Mouse (Mus musculus) liver, embryonic 14.5 days (tissue): ENCODE data around the gene Cxcr5. TPM values are rescaled to one million over a fixed set of nuclear protein-coding genes. Genes with fewer than 3 reads are reported as not detected.

Experiments used
- ATAC-seq: fragments of 200-750 bp; cut with Nextera tagmentation; 2 replicates; pipeline ENCODE4 v1.8.0; 2017; ENCODE audit warnings: moderate number of reproducible peaks, mild to moderate bottlenecking, moderate library complexity; ENCODE audit not compliant: insufficient read depth
- DNase-seq, 3 experiments: peaks; one replicate each; pipeline ENCODE4 v3.0.0-alpha.2; 2012 to 2013; ENCODE audit warnings: low read depth in 3 of 3, low spot score in 3 of 3
- H3K27ac ChIP-seq: fragments of 300-500 bp; sonication (generic); 2 replicates; pipeline ENCODE4 v1.5.1; 2014; ENCODE audit warnings: moderate library complexity, mild to moderate bottlenecking, control low read depth, inconsistent platforms
- H3K27me3 ChIP-seq: fragments of 300-500 bp; sonication (generic); 2 replicates; pipeline ENCODE4 v1.6.1; 2014; ENCODE audit warnings: mild to moderate bottlenecking, low read length, moderate library complexity; ENCODE audit not compliant: control insufficient read depth, insufficient read depth
- H3K36me3 ChIP-seq: fragments of 300-500 bp; sonication (generic); replicated peaks from 2 replicates; pipeline ENCODE4 v1.6.1; 2014; ENCODE audit warnings: low read depth; ENCODE audit not compliant: control insufficient read depth, insufficient read depth
- H3K4me1 ChIP-seq, 2 experiments: fragments of 200-500 bp in 1 of 2; fragments of 300-500 bp in 1 of 2; sonication (generic) in 1 of 2; replicated peaks; 2 replicates each; pipeline ENCODE4 v1.6.1; 2012 to 2014; ENCODE audit warnings: antibody characterized with exemption in 1 of 2, inconsistent platforms in 1 of 2, low read length in 1 of 2; ENCODE audit not compliant: control insufficient read depth in 2 of 2, insufficient read depth in 2 of 2
- H3K4me2 ChIP-seq: fragments of 300-500 bp; sonication (generic); 2 replicates; pipeline ENCODE4 v1.6.1; 2014; ENCODE audit warnings: low read depth, mild to moderate bottlenecking, control low read depth, moderate library complexity
- H3K4me3 ChIP-seq, 2 experiments: fragments of 200-500 bp in 1 of 2; fragments of 300-500 bp in 1 of 2; sonication (generic) in 1 of 2; 2 replicates each; pipeline ENCODE4 v1.5.1; 2012 to 2014; ENCODE audit warnings: low read depth in 2 of 2, low read length in 2 of 2, mild to moderate bottlenecking in 2 of 2, control low read depth in 1 of 2, inconsistent platforms in 1 of 2, moderate library complexity in 1 of 2; ENCODE audit not compliant: insufficient read depth in 1 of 2
- H3K9ac ChIP-seq: fragments of 300-500 bp; sonication (generic); replicated peaks from 2 replicates; pipeline ENCODE4 v1.6.1; 2014; ENCODE audit warnings: mild to moderate bottlenecking, control low read depth, moderate library complexity
- H3K9me3 ChIP-seq: fragments of 300-500 bp; sonication (generic); 2 replicates; pipeline ENCODE4 v1.6.1; 2016; ENCODE audit warnings: low read length, mixed read lengths; ENCODE audit not compliant: control insufficient read depth
- CTCF ChIP-seq: IDR thresholded peaks from 2 replicates; pipeline ENCODE4 v1.5.1; 2016; ENCODE audit warnings: antibody characterized with exemption, low read depth, control low read depth
- EP300 ChIP-seq: IDR thresholded peaks from 2 replicates; pipeline ENCODE4 v1.6.1; 2016; ENCODE audit warnings: antibody characterized with exemption, low read depth
- WGBS: fragments of 180-500 bp; shearing (Covaris S2); extraction: QIAGEN DNeasy Blood & Tissue Kit; methylation state at CpG from one replicate; pipeline ENCODE4 v1.1.7; 2014; ENCODE audit not compliant: insufficient replicate concordance; 5-methylcytosine and 5-hydroxymethylcytosine counted together
- polyA plus RNA-seq, 2 experiments: library from polyadenylated mRNA; depleted of rRNA in 1 of 2; stranded (reverse) in 1 of 2; unstranded in 1 of 2; fragments of >200 nt; fragmentation: Nextera tagmentation in 1 of 2; extraction: Ambion mirVana in 1 of 2; gene quantifications; 2 replicates each; pipeline versions ENCODE4 v1.2.1 to v1.2.3; 2012 to 2014

Cxcr5 gene
- polyA plus RNA-seq, 2 experiments: 0.03 TPM; not detected in 1

- Histone ChIP-seq H3K36me3 (no peaks in the 10 kb centered on the region), H3K9ac (no peak overlapping the region), H3K27me3 (no peaks in the 10 kb centered on the region), H3K9me3 (no peaks in the 10 kb centered on the region; the same call in 1 of the 2 replicates), H3K4me2 (no peak overlapping the region), H3K27ac (no peak overlapping the region), H3K4me1 (peaks cover 22% of the 10 kb centered on the region in 2 experiments), H3K4me3 (no peak overlapping the region)
- no peak for TF ChIP-seq EP300
- no peak for TF ChIP-seq CTCF
- DNase-seq (no peak), ATAC-seq (no peak)
Observed at GRCm38 (mm10) chr9:44589095-44589494, 27.4 kb upstream of the Cxcr5 start.

- no peak for DNase-seq
- Histone ChIP-seq H3K27ac (no peak overlapping the region), H3K4me2 (no peak overlapping the region; the same call in 1 of the 2 replicates), H3K9me3 (no peaks in the 10 kb centered on the region; the same call in 1 of the 2 replicates), H3K27me3 (no peaks in the 10 kb centered on the region), H3K36me3 (no peaks in the 10 kb centered on the region), H3K9ac (no peak overlapping the region), H3K4me3 (no peak overlapping the region), H3K4me1 (peaks cover 22% of the 10 kb centered on the region in 2 experiments)
- TF ChIP-seq EP300 (no peak), CTCF (no peak)
- WGBS: 50% methylated on average over 9 of the region's 9 CpGs
- ATAC-seq: no peak
Observed at GRCm38 (mm10) chr9:44588605-44589004, 26.9 kb upstream of the Cxcr5 start.

GRCm38 (mm10) chr9:44587262-44588160, 25.8 kb upstream of the Cxcr5 start:
- H3K4me2 ChIP-seq: peak overlapping the region; percentile 16; the same call in 1 of the 2 replicates
- no peak overlapping the region for H3K27ac ChIP-seq
- TF ChIP-seq CTCF: no peak
- peak; percentile 49 for TF ChIP-seq EP300
- 30% methylated on average over 9 of the region's 9 CpGs for WGBS
- DNase-seq (peak in 2 of 3 experiments; percentile 17 to 44), ATAC-seq (peak; percentile 77; the same call in 1 of the 2 replicates)
- H3K27me3 ChIP-seq: no peaks in the 10 kb centered on the region
- H3K9ac ChIP-seq: no peak overlapping the region
- H3K4me1 ChIP-seq: peaks cover 22 to 23% of the 10 kb centered on the region in 2 experiments
- H3K9me3 ChIP-seq: no peaks in the 10 kb centered on the region; the same call in 1 of the 2 replicates
- H3K36me3 ChIP-seq: no peaks in the 10 kb centered on the region
- no peak overlapping the region for H3K4me3 ChIP-seq

GRCm38 (mm10) chr9:44586640-44587261, 25.1 kb upstream of the Cxcr5 start:
- Histone ChIP-seq H3K4me1 (peaks cover 22 to 26% of the 10 kb centered on the region in 2 experiments), H3K4me2 (no peak overlapping the region), H3K27ac (no peak overlapping the region), H3K4me3 (no peak overlapping the region), H3K9me3 (no peaks in the 10 kb centered on the region; the same call in 1 of the 2 replicates), H3K36me3 (no peaks in the 10 kb centered on the region), H3K27me3 (no peaks in the 10 kb centered on the region), H3K9ac (no peak overlapping the region)
- ATAC-seq (0 out of 2 replicates have a peak, but pooled peaks have one; percentile 23), DNase-seq (no peak)
- TF ChIP-seq EP300: no peak
- no peak for TF ChIP-seq CTCF
- WGBS: 73% methylated on average over 8 of the region's 8 CpGs

- WGBS: 33% methylated on average over 16 of the region's 16 CpGs
- TF ChIP-seq EP300: no peak
- no peak for TF ChIP-seq CTCF
- ATAC-seq (no peak), DNase-seq (no peak)
- H3K27me3 ChIP-seq: no peaks in the 10 kb centered on the region
- H3K4me1 ChIP-seq: peaks cover 26 to 28% of the 10 kb centered on the region in 2 experiments
- H3K36me3 ChIP-seq: no peaks in the 10 kb centered on the region
- H3K27ac ChIP-seq: no peak overlapping the region
- H3K9ac ChIP-seq: no peak overlapping the region
- peak overlapping the region; percentile 31; the same call in 1 of the 2 replicates for H3K4me2 ChIP-seq
- no peak overlapping the region for H3K4me3 ChIP-seq
- H3K9me3 ChIP-seq: no peaks in the 10 kb centered on the region; the same call in 1 of the 2 replicates
Observed at GRCm38 (mm10) chr9:44582390-44582789, 20.7 kb upstream of the Cxcr5 start.
